Mouse (Mus musculus) olfactory bulb, adult 2 months (tissue): Measurements from ENCODE around the gene Zfp420.

Experiments used
- CTCF ChIP-seq: fragments of 200-500 bp; IDR thresholded peaks from 2 replicates; pipeline ENCODE4 v1.5.1; 2012; ENCODE audit warnings: low read depth, mild to moderate bottlenecking, low read length, moderate library complexity; ENCODE audit not compliant: insufficient read depth
- POLR2A ChIP-seq: fragments of 200-500 bp; IDR thresholded peaks from 2 replicates; pipeline ENCODE4 v1.6.1; 2012; ENCODE audit warnings: mild to moderate bottlenecking, low read depth, low read length, moderate library complexity; ENCODE audit not compliant: insufficient read depth

- TF ChIP-seq POLR2A (peak; percentile 59), CTCF (no peak)
Measured at GRCm38 (mm10) chr7:29815910-29816429, 43.8 kb upstream of the Zfp420 start, which contains the start of gene Zfp790.
